Mouse (Mus musculus): ENCODE data around the gene Ptn. TPM values are rescaled to one million over a fixed set of nuclear protein-coding genes. Genes with fewer than 3 reads are reported as not detected.
A peak's percentile ranks its signal among the peaks of the same experiment; 100 is the strongest.

Ptn gene
- polyA plus RNA-seq, 1 experiment from 2014 or later: 113 TPM

DNA sequence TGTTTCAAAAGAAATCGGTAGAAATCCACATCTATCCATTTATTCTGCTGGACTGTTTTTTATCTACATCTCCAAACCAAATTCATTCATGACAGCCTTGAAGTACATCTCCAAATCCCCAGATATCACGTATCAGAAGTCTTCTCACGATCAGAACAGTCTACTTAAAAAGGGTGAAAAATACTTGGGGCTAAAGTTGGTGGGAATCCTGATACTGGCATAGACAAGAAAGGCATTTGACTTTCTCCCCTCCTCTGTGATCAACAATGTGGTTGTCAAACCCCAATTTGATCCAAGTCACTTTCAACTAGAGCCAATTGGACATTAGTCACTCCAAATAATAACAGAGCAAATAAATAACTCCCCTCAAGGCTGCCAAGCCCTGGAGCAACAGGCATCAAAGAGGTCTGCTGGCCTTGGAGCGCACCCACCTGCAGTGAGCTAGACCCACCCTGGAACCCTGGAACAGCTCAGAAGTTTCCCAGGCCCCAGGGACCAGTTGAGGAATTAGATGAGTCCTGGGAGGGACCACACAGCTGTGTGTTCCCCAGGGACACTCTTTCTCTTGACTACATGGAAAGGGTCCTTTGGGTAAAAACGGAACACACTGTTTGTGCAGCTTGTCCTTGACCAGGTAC, 9.6 kb downstream of the Ptn start:
- no peak for DNase-seq
- H3K9me3 ChIP-seq (ENCODE audit: low read depth, low read length): no peaks in the 10 kb centered on the region
- no peaks in the 10 kb centered on the region for H3K27me3 ChIP-seq (ENCODE audit: insufficient read depth, low read length)
- no peak overlapping the region for H3K4me2 ChIP-seq
- TF ChIP-seq CTCF (IDR thresholded peaks at IDR 0.05; ENCODE audit: low read depth): no peak
- no peak for ATAC-seq (ENCODE audit: insufficient read depth)
- 77% methylated on average over 5 of the region's 5 CpGs for WGBS
- no peak overlapping the region for H3K27ac ChIP-seq (ENCODE audit: low read depth)
- no peaks in the 10 kb centered on the region for H3K36me3 ChIP-seq (ENCODE audit: insufficient read depth)
- H3K9ac ChIP-seq: no peak overlapping the region
- no peak overlapping the region for H3K4me3 ChIP-seq (ENCODE audit: low read depth, low read length)
- no peaks in the 10 kb centered on the region for H3K4me1 ChIP-seq (ENCODE audit: insufficient read depth)

- Histone ChIP-seq H3K9ac (no peak overlapping the region), H3K4me1 (ENCODE audit: insufficient read depth) (no peaks in the 10 kb centered on the region), H3K4me2 (no peak overlapping the region), H3K36me3 (ENCODE audit: insufficient read depth) (no peaks in the 10 kb centered on the region), H3K27me3 (ENCODE audit: insufficient read depth, low read length) (no peaks in the 10 kb centered on the region), H3K9me3 (ENCODE audit: low read depth, low read length) (no peaks in the 10 kb centered on the region), H3K4me3 (ENCODE audit: low read depth, low read length) (no peak overlapping the region), H3K27ac (ENCODE audit: low read depth) (no peak overlapping the region)
- TF ChIP-seq CTCF (IDR thresholded peaks at IDR 0.05; ENCODE audit: low read depth): no peak
- 58% methylated on average over 3 of the region's 3 CpGs for WGBS
- DNase-seq: no peak
- no peak for ATAC-seq (ENCODE audit: insufficient read depth)
These were observed 12.9 kb downstream of the Ptn start for GRCm38 (mm10) chr6:36797066-36797655.

GRCm38 (mm10) chr6:36794535-36794934, 15.5 kb downstream of the Ptn start:
- H3K4me3 ChIP-seq (ENCODE audit: low read depth, low read length): no peak overlapping the region
- H3K4me1 ChIP-seq (ENCODE audit: insufficient read depth): no peaks in the 10 kb centered on the region
- H3K36me3 ChIP-seq (ENCODE audit: insufficient read depth): no peaks in the 10 kb centered on the region
- TF ChIP-seq CTCF (IDR thresholded peaks at IDR 0.05; ENCODE audit: low read depth): peak; percentile 37; the same call in 1 of the 2 replicates
- 62% methylated on average over 4 of the region's 4 CpGs for WGBS
- H3K27me3 ChIP-seq (ENCODE audit: insufficient read depth, low read length): no peaks in the 10 kb centered on the region
- no peak for DNase-seq
- no peaks in the 10 kb centered on the region for H3K9me3 ChIP-seq (ENCODE audit: low read depth, low read length)
- H3K9ac ChIP-seq: no peak overlapping the region
- ATAC-seq (ENCODE audit: insufficient read depth): no peak
- no peak overlapping the region for H3K4me2 ChIP-seq
- no peak overlapping the region for H3K27ac ChIP-seq (ENCODE audit: low read depth)

GRCm38 (mm10) chr6:36793775-36794174, 16.2 kb downstream of the Ptn start:
- ATAC-seq (ENCODE audit: insufficient read depth): no peak
- no peak overlapping the region for H3K9ac ChIP-seq
- no peaks in the 10 kb centered on the region for H3K4me1 ChIP-seq (ENCODE audit: insufficient read depth)
- H3K4me2 ChIP-seq: no peak overlapping the region
- TF ChIP-seq CTCF (IDR thresholded peaks at IDR 0.05; ENCODE audit: low read depth): no peak
- H3K36me3 ChIP-seq (ENCODE audit: insufficient read depth): no peaks in the 10 kb centered on the region
- no peak overlapping the region for H3K4me3 ChIP-seq (ENCODE audit: low read depth, low read length)
- DNase-seq: no peak
- no peaks in the 10 kb centered on the region for H3K9me3 ChIP-seq (ENCODE audit: low read depth, low read length)
- H3K27ac ChIP-seq (ENCODE audit: low read depth): no peak overlapping the region
- no peaks in the 10 kb centered on the region for H3K27me3 ChIP-seq (ENCODE audit: insufficient read depth, low read length)
- 48% methylated on average over 5 of the region's 5 CpGs for WGBS

DNA sequence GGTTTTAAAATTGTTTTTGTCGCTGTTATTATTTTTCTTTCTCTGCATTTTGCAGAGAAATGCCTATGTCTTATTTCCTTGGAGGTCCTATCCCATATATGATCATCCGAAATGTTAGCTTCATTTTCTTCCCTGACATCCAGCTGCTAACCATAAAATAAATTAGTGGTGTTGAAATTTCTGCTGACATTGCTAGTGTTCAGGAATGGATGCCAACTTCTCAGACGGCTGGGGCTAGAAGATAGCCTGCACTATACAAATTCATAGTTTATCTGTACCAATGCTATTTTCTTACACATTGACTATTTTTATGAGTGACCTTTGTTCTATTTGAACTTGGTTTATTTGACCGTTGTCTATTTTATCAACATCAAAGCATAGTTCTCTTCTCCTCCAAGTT, 20.8 kb downstream of the Ptn start:
- H3K4me2 ChIP-seq: no peak overlapping the region
- H3K27me3 ChIP-seq (ENCODE audit: insufficient read depth, low read length): no peaks in the 10 kb centered on the region
- H3K36me3 ChIP-seq (ENCODE audit: insufficient read depth): no peaks in the 10 kb centered on the region
- no peaks in the 10 kb centered on the region for H3K9me3 ChIP-seq (ENCODE audit: low read depth, low read length)
- TF ChIP-seq CTCF (IDR thresholded peaks at IDR 0.05; ENCODE audit: low read depth): no peak
- DNase-seq (peak; percentile 52), ATAC-seq (ENCODE audit: insufficient read depth) (no peak)
- no peak overlapping the region for H3K9ac ChIP-seq
- no peak overlapping the region for H3K4me3 ChIP-seq (ENCODE audit: low read depth, low read length)
- 47% methylated on average over 4 of the region's 4 CpGs for WGBS
- H3K4me1 ChIP-seq (ENCODE audit: insufficient read depth): no peaks in the 10 kb centered on the region
- no peak overlapping the region for H3K27ac ChIP-seq (ENCODE audit: low read depth)

- Histone ChIP-seq H3K4me3 (ENCODE audit: low read depth, low read length) (no peak overlapping the region), H3K9me3 (ENCODE audit: low read depth, low read length) (no peaks in the 10 kb centered on the region), H3K36me3 (ENCODE audit: insufficient read depth) (no peaks in the 10 kb centered on the region), H3K27ac (ENCODE audit: low read depth) (0 out of 2 replicates have a peak overlapping the region, but pooled peaks have one; percentile 11), H3K4me1 (ENCODE audit: insufficient read depth) (no peaks in the 10 kb centered on the region), H3K27me3 (ENCODE audit: insufficient read depth, low read length) (no peaks in the 10 kb centered on the region), H3K4me2 (no peak overlapping the region), H3K9ac (no peak overlapping the region)
- 36% methylated on average over 12 of the region's 12 CpGs for WGBS
- no peak for TF ChIP-seq CTCF (IDR thresholded peaks at IDR 0.05; ENCODE audit: low read depth)
- ATAC-seq (ENCODE audit: insufficient read depth): no peak; the same call in 1 of the 2 replicates
- DNase-seq: no peak
These were observed 21.3 kb downstream of the Ptn start for GRCm38 (mm10) chr6:36788576-36789191.

DNA sequence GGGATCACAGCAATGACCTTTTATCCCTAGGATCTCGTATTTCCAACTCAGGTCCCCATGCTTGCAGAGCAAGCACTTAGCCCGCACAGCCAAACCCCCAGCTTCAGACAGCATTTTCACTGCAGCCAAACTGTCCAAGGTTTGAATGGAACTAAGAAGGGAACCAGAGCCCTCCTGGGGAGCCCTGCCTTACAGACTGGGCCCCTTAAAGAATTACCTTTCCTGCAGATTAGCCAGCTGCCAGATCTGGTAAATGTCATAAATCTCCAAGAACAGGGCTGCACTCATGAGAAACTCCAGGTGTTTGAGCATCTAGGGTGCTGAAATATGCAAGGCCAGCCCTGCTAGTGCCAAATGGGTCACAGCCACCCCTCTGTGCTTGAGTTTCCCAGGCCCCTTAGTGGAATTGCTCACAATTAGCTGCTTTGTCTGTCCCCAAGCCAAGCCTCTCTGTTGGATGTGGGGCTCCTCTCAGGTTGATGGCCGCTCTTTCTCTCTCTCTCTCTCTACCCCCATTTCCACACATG, 25.3 kb downstream of the Ptn start:
- H3K9me3 ChIP-seq (ENCODE audit: low read depth, low read length): no peaks in the 10 kb centered on the region
- H3K27me3 ChIP-seq (ENCODE audit: insufficient read depth, low read length): no peaks in the 10 kb centered on the region
- TF ChIP-seq CTCF (IDR thresholded peaks at IDR 0.05; ENCODE audit: low read depth): no peak
- no peak overlapping the region for H3K27ac ChIP-seq (ENCODE audit: low read depth)
- 43% methylated on average over 3 of the region's 3 CpGs for WGBS
- no peaks in the 10 kb centered on the region for H3K36me3 ChIP-seq (ENCODE audit: insufficient read depth)
- DNase-seq: no peak
- H3K4me2 ChIP-seq: no peak overlapping the region
- H3K4me3 ChIP-seq (ENCODE audit: low read depth, low read length): no peak overlapping the region
- ATAC-seq (ENCODE audit: insufficient read depth): no peak
- no peak overlapping the region for H3K9ac ChIP-seq
- H3K4me1 ChIP-seq (ENCODE audit: insufficient read depth): no peaks in the 10 kb centered on the region

Data from lung, embryonic 14.5 days (tissue).